Mouse (Mus musculus) WW6 (cell line): ENCODE measurements at regions not wholly inside any gene's neighbourhood (a gene's known extent, or its start where the extent isn't known, plus 50 kb on each side); places are given as distances from the start of the nearest gene placed in this dataset.

Source experiments
- DNase-seq: peaks from one replicate; pipeline ENCODE4 v3.0.0-alpha.2; 2013; ENCODE audit warnings: low read depth, low spot score

GRCm38 (mm10) chr9:122566060-122566459, 181.1 kb upstream of the Topaz1 start:
- no peak for DNase-seq

DNA sequence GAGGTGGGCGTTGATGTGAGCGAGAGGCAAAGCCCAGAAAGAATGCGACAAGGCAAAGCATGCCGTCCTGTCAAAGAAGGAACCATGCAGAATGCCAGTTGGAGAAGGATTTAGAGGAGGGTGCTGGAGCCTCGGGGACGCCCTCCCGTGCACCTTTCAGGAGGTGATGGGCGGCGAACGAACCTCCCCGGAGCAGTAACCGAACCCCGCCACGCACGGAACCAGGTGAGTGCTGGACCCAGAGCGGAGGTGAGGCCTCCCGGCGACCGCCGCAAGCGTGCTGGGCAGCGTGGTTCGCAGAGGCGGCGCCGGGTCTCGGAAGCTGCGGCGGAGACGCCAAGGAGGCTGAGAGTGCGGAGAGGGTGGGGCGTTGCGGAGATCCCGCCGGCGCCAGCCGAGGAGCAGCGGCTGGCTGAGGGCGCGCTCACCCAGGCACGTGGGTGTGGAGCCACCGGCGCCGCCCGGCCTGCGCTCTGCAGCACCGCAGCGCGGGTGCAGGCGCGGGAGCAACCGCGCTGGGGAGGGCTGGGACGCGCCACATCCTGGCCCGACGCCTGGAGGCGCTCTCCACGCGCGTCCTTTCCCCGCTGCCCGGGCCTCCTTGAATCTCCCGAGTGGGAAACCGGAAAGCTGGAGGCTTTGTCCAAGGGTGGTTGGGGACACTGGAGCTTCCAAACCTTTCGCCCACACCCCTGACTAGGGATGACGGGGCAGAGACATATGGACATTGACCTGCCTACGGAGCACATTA, 178.3 kb upstream of the Topaz1 start:
- no peak for DNase-seq

DNA sequence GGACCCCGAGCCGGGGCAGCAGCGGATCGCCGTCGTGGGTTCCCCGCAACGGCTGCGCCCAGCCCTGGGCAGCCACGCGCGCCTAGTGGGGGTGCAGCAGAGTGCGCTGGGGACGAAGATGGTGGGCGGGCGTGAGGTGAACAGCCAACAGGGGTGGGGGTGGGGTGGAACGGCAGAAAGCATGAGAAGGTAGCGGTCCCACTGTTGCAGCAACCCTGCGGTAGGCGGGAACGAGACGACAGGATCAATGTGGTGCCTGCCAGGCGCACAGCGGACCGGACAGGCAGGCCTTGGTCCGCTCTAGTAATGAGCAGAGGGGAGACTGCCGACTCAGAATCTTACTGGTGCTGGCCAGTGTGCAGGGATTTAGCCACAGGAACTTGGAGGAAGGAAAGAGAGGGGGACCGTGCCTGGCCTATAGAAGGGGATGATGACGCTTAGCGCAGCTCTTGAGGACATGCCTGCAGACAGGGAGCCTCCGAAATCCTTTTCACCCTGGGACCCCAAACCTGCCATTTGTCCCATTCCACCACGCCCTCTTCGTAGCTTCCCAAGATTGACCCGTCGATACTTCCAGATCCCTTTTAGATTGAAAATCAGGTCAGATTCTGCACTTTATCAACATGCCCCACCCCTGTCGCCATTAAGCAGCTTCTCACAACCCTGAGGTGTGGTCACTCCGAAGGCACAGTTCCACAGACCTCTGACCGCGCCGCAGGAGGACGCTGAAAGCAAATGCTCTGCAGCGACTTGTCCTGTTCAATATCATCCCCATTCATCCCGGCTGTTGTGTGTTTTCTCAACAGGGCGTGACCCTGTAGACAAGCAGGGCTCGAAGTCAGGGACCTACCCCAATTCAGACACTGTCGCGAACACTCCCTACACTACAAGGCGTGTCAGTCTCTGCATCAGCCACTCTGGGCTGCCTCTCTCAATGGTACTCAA, 177.4 kb upstream of the Topaz1 start:
- DNase-seq = no peak

DNA sequence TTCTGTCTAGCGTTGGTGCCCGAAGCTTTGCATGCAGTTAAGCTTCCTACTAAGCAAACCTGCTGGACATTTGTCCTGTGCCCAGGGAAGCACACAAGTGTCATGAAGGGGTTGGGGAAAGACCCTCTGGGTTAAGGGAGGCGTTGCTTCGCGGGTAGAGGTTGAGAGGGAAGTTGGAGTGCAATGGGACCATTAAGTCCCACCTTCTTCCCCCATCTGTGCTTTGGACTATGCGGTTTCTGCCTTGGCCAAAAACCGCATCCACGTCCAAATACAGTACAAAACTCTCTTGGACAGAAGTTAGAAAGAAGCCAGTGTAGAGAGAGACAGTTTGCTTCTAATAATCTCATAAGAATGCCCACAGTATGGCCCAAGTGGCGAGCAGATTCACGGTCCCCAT, 176.1 kb upstream of the Topaz1 start:
- DNase-seq = no peak

DNA sequence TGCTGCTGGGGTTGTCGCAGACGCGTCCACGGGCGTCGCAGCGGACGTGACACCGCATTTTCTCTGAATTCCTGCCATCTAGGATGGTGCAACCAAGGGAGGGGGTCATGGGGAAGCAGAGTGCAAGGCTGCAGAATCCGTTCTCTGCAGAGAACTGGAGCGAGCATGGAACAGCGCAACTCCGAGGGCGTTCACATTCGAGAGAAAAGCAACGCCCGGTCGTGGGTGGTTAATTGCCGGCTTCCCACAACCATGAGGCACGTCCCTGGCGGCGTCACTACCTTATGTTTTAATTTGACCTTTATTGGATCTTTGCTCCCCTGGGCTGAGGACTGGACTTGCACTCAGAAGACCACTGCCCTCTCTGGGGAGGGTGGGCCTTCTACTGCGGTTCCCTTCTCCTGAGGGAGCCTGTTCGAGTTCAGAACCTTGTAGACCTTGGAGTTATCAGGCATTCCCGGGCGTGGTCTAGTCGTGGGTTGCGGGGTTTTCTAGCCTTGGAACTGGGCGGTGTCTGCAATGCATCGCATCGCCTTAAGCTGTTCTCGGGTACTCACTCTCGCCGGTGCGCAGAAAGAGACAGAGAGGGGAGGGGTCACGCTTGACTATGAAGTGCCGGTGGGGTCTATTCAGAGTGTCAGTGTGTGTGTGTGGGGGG, 175.6 kb upstream of the Topaz1 start:
- DNase-seq = no peak

DNA sequence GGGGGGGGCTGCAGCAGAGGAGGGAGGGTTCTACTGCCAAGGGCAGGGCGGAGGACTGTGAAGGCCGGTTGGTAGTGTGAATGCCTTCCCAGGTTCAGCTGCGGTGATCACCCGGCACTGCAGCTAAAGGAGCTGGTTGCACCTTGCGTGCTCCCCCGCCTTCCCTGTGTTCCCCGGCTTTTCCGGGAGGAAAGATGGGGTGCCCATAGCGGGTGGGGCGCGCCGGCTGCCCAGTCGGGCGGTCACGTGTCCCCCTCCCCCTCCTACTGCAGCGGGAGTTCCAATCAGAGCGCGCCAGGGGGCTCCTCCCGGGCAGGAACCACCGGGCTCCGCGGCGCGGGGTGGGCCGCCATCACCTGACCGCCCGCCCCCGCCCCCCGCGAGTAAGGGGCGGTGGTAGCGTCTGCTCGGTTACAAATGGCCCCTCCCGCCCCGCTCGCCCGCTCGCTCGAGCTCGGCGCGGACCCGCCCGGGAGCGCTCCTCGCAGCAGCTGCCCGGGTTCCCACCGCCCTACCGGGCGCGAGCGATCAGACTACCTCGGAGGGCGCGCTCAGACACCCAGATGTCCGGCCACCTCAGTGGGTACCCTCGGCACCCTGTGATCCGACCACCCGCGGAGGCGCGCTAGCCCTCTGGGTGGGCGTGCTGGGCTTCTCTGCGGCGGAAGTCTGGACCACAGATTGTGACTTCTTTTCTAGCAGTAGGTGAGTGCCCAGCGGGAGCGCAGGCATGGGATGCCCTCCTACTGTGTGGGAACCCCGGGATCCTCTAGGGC, 174.9 kb upstream of the Topaz1 start:
- no peak for DNase-seq

- no peak for DNase-seq
Measured at GRCm38 (mm10) chr9:122572836-122573267, 174.3 kb upstream of the Topaz1 start.

DNA sequence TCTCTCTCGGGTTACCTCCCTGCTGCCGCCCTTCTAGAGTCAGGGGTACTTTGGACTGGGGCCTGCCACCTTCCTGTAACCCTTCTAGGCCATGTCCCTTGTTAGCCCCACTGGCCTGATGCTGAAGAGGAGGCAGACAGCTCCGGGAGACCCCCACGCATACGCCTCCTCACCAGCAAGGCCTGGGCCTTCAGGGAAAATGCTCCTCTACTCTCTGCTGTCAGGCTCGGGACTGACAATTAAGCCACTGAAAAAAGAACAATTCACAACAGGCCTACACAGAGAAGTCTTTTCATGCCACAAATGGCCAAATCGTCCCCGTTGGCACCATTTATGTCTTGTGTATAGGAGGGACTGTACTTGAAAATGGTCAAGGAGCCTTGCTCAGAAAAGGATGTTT, 161.9 kb upstream of the Topaz1 start:
- DNase-seq = no peak

- DNase-seq = no peak
Measured at GRCm38 (mm10) chr9:122586421-122586820, 160.7 kb upstream of the Topaz1 start.

DNA sequence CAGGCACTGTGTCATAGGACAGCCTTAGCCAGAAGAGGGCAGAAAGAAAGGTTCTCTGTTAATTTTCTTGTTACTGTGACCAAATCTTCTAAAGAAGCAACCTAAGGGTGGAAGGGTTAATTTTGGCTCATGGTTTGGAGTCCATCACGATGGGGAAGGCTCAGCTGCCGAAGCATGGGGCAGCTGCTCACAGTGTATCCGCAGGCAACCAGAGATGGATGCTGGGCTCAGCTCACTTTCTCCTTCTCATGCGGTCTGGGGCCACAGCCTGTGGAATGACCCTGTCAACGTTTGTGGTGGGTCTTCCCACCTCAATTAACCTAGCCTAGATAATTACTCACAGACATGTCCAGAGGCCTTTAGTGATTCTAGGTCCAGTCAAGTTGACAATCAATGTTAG, 160.2 kb upstream of the Topaz1 start:
- DNase-seq = no peak

DNA sequence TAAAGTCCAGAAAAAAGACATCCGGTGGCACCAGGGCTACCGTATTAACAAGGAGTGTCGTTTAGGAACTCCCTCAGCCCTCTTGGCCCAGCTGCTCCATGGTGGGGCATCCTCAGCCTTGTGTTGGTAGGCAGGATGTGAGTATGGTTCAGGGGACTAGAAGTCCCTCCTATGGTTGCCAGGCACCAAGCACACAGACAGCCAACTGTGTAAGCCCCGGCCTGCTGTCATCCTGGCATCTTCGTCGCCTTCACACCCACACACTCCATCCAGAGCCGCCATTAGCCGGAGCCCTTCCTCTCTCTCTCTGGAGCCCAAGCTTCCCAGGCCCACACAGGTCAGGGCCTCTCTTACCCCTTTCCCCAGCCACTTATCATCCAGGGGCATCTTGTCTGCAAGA, 158.9 kb upstream of the Topaz1 start:
- DNase-seq = no peak

GRCm38 (mm10) chr9:122592820-122593615, 154.1 kb upstream of the Topaz1 start:
- no peak for DNase-seq

DNA sequence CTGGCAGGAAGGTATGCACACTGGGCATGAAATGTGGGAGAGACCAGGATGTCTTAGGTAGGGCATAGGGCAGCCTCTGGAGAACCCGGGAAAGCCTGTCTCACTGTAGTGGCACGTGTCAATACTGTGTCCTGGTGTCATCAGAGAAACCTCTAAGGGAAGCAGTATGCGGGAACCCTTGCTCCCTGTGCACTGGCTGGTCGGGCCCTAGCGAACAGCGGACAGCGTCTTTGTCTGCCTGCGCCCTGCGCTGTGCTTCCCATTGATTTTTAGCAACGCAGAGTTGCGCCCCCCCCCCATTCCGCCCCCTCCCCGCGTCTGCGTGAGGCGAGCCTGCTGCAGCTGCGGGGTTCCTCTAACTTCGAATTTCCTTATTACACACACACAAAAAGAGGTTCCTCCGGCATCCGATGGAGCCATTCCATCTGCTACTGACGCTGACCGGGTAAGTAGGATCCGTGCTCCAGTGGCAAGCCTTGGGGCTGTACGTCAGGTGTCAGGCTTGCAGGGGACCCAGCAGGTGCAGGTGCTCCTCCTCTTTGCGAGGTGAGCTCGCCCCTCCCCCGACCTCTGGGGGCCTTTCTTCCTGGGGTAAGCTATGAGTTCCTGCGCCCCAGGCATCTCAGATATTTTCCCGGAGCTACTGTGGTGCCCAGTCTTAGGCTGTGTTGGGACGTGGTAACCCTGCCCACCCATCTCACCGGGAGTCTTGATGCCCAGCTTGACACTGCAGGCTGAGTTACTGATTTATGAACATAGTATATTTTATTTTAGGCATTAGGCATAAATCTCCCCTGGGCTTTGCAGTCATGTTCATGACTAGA, 151.8 kb upstream of the Topaz1 start:
- no peak for DNase-seq

DNA sequence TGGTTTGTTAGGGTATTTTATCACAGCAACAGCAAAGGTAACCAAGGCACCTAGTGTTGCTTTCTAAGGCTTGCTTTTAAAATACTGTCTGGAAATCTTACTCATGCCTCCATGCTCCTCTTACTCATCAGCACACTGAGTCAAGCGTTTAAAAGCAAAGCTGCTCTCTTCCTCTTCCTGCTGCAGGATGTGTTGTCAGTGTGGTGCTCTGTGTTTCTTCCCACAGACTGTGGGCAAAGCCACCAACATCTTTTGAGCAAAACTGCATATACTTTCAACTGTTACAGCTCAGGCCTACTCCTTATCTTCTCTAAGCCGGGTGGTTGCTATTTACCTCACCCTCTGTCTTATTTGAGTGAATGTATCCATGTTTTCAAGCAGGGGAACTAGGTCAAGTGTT, 144.0 kb upstream of the Topaz1 start:
- no peak for DNase-seq

DNA sequence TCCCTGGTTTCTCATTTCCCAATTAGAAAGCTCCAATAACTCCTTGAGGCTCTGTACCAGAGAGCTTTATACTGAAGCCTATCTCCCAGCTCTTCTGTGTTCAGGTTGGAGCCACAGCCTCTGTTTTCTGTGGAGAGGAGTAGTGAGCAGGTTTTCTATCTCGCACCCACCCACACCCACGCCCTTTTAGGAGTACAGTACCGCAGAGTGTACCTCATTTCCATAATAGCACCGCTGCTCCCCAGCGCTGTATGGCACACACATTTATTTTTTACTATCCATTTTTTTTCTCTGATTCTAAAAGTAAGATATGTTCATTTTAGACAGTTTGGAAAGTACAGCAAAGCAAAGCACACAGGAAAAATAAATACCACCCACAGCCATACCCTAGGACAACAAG, 137.5 kb upstream of the Topaz1 start:
- DNase-seq = no peak

- DNase-seq = no peak
Measured at GRCm38 (mm10) chr9:122610918-122611317, 136.2 kb upstream of the Topaz1 start.

DNA sequence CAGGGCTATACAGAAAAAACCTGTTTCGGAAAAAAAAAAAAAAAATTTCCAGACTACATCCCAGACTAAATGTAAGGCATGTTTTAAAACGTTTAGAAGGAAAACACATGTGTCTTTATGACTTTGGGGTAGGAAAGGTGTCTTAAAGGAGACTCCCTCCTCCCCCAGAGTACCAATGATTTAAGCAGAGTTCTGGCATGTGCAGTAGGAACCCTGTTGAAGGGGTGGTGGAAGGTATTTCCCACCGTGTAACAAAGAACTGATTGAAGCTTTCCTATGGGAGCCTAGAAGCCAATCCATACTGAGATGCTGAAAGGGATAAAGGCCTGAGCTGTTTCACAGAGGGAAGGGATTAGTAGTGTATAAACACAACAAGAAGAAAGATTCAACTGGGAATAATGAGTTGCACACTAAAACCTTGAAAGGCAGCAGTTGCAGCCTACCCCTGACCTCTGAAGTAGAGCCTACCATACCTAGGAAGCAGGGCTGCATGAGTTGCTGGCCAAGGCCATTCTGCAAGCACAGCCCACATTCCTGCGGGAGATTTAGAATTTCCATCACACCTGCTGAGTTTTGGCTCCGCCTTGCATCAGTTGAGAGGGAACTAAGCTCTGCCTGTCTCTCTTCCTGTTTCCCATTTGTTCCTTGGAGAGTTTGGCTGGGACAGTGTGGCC, 132.4 kb upstream of the Topaz1 start:
- no peak for DNase-seq

DNA sequence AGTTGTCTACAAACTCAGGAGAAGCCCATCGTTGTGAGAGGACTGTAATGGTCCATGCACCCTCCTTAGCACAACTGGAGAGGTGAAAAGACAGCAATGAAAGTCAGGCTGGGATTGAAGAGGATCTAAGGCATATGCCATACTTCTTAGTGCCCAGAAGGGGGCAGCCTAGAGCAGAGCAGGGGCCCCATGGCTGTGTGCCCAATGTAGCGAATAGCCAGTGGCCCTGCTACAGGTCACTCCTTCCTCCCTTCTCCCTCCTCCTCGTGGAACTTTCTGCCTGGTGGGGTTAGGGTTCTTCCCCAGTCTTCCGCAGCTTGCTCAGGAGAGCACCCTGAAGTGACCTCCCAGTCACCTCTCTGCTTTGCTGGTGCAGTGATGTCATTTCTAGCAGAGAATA, 131.8 kb upstream of the Topaz1 start:
- DNase-seq = peak; percentile 5

DNA sequence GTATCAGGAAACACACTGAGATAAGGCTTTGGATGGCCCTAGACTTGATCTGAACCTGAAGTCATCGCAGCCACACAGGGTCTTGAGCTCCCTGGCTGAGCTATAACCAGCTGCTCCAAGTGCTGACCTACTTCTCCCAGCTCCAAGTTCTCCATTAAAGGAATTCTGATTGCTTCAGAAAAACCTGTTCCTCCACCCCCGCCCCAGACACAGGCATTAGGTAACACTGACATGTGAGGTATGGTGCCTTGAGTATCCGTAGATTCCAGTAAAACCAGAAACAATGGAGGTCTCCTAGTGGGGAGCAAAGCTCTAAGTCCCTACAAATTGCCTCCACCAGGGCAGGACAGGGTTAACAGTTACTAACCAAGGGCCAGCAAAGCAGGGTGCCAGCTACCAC, 129.4 kb upstream of the Topaz1 start:
- DNase-seq = no peak
